Mouse (Mus musculus): Measurements from ENCODE around the gene H2afy2.
A peak's percentile ranks its signal among the peaks of the same experiment; 100 is the strongest.

H2afy2 gene

GRCm38 (mm10) chr10:61723271-61723670 is 60.7 kb downstream of the H2afy2 start:
- no peak for DNase-seq (ENCODE audit: low spot score)

- no peak for DNase-seq (ENCODE audit: low spot score)
Measured at GRCm38 (mm10) chr10:61722215-61722614, 61.7 kb downstream of the H2afy2 start.

GRCm38 (mm10) chr10:61720331-61720730 is 63.6 kb downstream of the H2afy2 start:
- DNase-seq (ENCODE audit: low spot score): no peak

GRCm38 (mm10) chr10:61717406-61718296 is 66.3 kb downstream of the H2afy2 start:
- no peak for DNase-seq (ENCODE audit: low spot score)

- DNase-seq (ENCODE audit: low spot score): no peak
Measured at GRCm38 (mm10) chr10:61715996-61716864, 67.7 kb downstream of the H2afy2 start.

- DNase-seq (ENCODE audit: low spot score): no peak
Measured at GRCm38 (mm10) chr10:61715462-61715837, 68.5 kb downstream of the H2afy2 start.

- DNase-seq (ENCODE audit: low spot score): peak; percentile 76
Measured at GRCm38 (mm10) chr10:61714771-61715461, 69.0 kb downstream of the H2afy2 start, which contains the start of gene Aifm2. Gene Aifm2, plus strand, starts transcription at chr10:61715263.

- no peak for DNase-seq (ENCODE audit: low spot score)
Measured at GRCm38 (mm10) chr10:61714146-61714545, 69.8 kb downstream of the H2afy2 start.

GRCm38 (mm10) chr10:61713601-61714000 is 70.3 kb downstream of the H2afy2 start:
- no peak for DNase-seq (ENCODE audit: low spot score)

GRCm38 (mm10) chr10:61706412-61707375 is 77.3 kb downstream of the H2afy2 start:
- no peak for DNase-seq (ENCODE audit: low spot score)

- DNase-seq (ENCODE audit: low spot score): no peak
Measured at GRCm38 (mm10) chr10:61704663-61705062, 79.3 kb downstream of the H2afy2 start.

GRCm38 (mm10) chr10:61697028-61697427 is 86.9 kb downstream of the H2afy2 start:
- DNase-seq (ENCODE audit: low spot score): no peak

- DNase-seq (ENCODE audit: low spot score): no peak
Measured at GRCm38 (mm10) chr10:61696560-61696823, 87.5 kb downstream of the H2afy2 start.

- DNase-seq (ENCODE audit: low spot score): no peak
Measured at GRCm38 (mm10) chr10:61695703-61696559, 88.0 kb downstream of the H2afy2 start.

GRCm38 (mm10) chr10:61694870-61695670 is 88.9 kb downstream of the H2afy2 start, which contains the start of gene Tysnd1:
Gene Tysnd1, plus strand, starts transcription at chr10:61695514.
- DNase-seq (ENCODE audit: low spot score): peak; percentile 99

GRCm38 (mm10) chr10:61693563-61693962 is 90.4 kb downstream of the H2afy2 start:
- DNase-seq (ENCODE audit: low spot score): no peak

- no peak for DNase-seq (ENCODE audit: low spot score)
Measured at GRCm38 (mm10) chr10:61689405-61689804, 94.5 kb downstream of the H2afy2 start.

Measured in embryo, embryonic 10.5 days (tissue).